In the genomic region with DNA sequence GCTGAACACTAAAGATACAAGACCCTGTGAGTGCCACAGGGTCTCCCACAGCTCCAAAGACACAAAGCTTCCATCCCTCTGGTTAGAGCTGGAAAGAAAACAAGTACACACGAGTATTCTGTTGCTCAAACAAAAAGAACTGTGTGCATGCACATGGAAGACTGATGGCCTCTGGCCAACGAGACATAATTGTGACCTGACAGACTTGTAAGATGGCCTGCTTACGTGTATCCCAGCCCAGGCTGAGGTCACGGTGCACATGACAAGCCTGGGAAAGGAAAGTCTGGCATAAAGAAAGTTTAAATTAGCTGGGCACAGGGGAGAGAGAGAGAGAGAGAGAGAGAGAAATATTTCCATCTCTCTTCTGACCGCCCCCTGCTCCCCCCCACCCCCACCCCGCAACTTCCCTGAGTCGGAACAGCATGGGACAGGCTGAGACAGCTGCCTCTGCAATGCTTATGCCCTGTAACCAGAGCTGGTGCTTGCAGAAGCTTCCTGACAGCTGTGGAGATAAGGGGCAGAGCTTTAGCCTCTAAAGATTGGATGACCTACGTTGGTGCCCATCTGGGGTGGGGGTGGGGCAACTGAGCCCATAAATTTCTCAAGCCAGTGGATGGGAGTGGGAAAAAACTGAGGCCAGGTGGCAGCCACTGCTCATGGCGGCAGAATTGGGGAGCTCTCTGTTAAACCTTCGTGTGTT, we compare ENCODE assay signal across 10 mouse cellular contexts. TPM values are rescaled to one million over a fixed set of nuclear protein-coding genes. Genes with fewer than 3 reads are reported as not detected.
DNase-seq lines count a peak whose midpoint lies in the region; ATAC-seq lines count a peak whose summit lies in the region.
"Had no signal": no experiment of that assay in that cellular context is flagged by ENCODE, and none has a peak within 500 bp of the region (broad histone marks: within the 10 kb centered on the region; RNA-seq: fewer than 3 reads in every experiment).

No protein-coding gene starts in this region.

- H3K27ac ChIP-seq in forebrain, embryonic 10.5 days, result peak overlapping the region; percentile 17; the same call in 1 of the 2 replicates
- no peak overlapping the region for H3K27ac ChIP-seq in forebrain, embryonic 15.5 days (replicated peaks)
- H3K27ac ChIP-seq in lung, embryonic 15.5 days, result peak overlapping the region; percentile 53
- H3K27ac ChIP-seq in heart, embryonic 13.5 days (replicated peaks), result peak overlapping the region; percentile 86
- no peak overlapping the region for H3K27ac ChIP-seq in neural tube, embryonic 13.5 days (replicated peaks)
- no peak overlapping the region for H3K27ac ChIP-seq in forebrain, embryonic 13.5 days

- no peak overlapping the region for H3K4me2 ChIP-seq in forebrain, embryonic 15.5 days (replicated peaks)
- peak overlapping the region; percentile 16; the same call in 1 of the 2 replicates for H3K4me2 ChIP-seq in lung, embryonic 15.5 days
- H3K4me2 ChIP-seq in heart, embryonic 13.5 days, result peak overlapping the region; percentile 41
- H3K4me2 ChIP-seq in neural tube, embryonic 13.5 days, result no peak overlapping the region
- H3K4me2 ChIP-seq in forebrain, embryonic 13.5 days, result no peak overlapping the region

- H3K27me3 ChIP-seq in forebrain, embryonic 10.5 days (ENCODE audit: poor library complexity, severe bottlenecking), result no peaks in the 10 kb centered on the region
- H3K27me3 ChIP-seq in forebrain, embryonic 15.5 days, result no peaks in the 10 kb centered on the region
- no peaks in the 10 kb centered on the region for H3K27me3 ChIP-seq in lung, embryonic 15.5 days
- no peaks in the 10 kb centered on the region for H3K27me3 ChIP-seq in heart, embryonic 13.5 days (replicated peaks)
- no peaks in the 10 kb centered on the region for H3K27me3 ChIP-seq in neural tube, embryonic 13.5 days
- H3K27me3 ChIP-seq in forebrain, embryonic 13.5 days, result no peaks in the 10 kb centered on the region

- H3K4me1 ChIP-seq in forebrain, embryonic 10.5 days, result peaks cover 10% of the 10 kb centered on the region
- H3K4me1 ChIP-seq in forebrain, embryonic 15.5 days, result peaks cover 6% of the 10 kb centered on the region
- peaks cover 18% of the 10 kb centered on the region for H3K4me1 ChIP-seq in lung, embryonic 15.5 days
- H3K4me1 ChIP-seq in heart, embryonic 13.5 days, result peaks cover 30% of the 10 kb centered on the region
- H3K4me1 ChIP-seq in neural tube, embryonic 13.5 days (replicated peaks), result peaks cover 20% of the 10 kb centered on the region
- H3K4me1 ChIP-seq in forebrain, embryonic 13.5 days, result peaks cover 8% of the 10 kb centered on the region; the same call in 1 of the 2 replicates

- no peaks in the 10 kb centered on the region for H3K9me3 ChIP-seq in forebrain, embryonic 10.5 days
- no peaks in the 10 kb centered on the region for H3K9me3 ChIP-seq in forebrain, embryonic 15.5 days
- no peaks in the 10 kb centered on the region for H3K9me3 ChIP-seq in lung, embryonic 15.5 days
- no peaks in the 10 kb centered on the region for H3K9me3 ChIP-seq in heart, embryonic 13.5 days
- H3K9me3 ChIP-seq in neural tube, embryonic 13.5 days, result no peaks in the 10 kb centered on the region
- H3K9me3 ChIP-seq in forebrain, embryonic 13.5 days (replicated peaks), result no peaks in the 10 kb centered on the region

- H3K4me3 ChIP-seq in forebrain, embryonic 10.5 days, result no peak overlapping the region
- no peak overlapping the region for H3K4me3 ChIP-seq in forebrain, embryonic 15.5 days
- no peak overlapping the region for H3K4me3 ChIP-seq in lung, embryonic 15.5 days
- no peak overlapping the region for H3K4me3 ChIP-seq in heart, embryonic 13.5 days
- no peak overlapping the region for H3K4me3 ChIP-seq in neural tube, embryonic 13.5 days
- H3K4me3 ChIP-seq in forebrain, embryonic 13.5 days, result no peak overlapping the region

- DNase-seq in forebrain, embryonic 10.5 days (ENCODE audit: extremely low spot score, low spot score), result no peak
- DNase-seq in lung, adult 18-20 months, result no peak
- DNase-seq in urinary bladder, postnatal 10 days (ENCODE audit: low spot score), result no peak
- DNase-seq: cerebellum, adult 2 months; layer of hippocampus, postnatal 36 days had no signal

- H3K36me3 ChIP-seq in forebrain, embryonic 10.5 days (replicated peaks), result no peaks in the 10 kb centered on the region
- no peaks in the 10 kb centered on the region for H3K36me3 ChIP-seq in forebrain, embryonic 15.5 days
- no peaks in the 10 kb centered on the region for H3K36me3 ChIP-seq in lung, embryonic 15.5 days
- no peaks in the 10 kb centered on the region for H3K36me3 ChIP-seq in heart, embryonic 13.5 days
- H3K36me3 ChIP-seq in neural tube, embryonic 13.5 days, result no peaks in the 10 kb centered on the region
- no peaks in the 10 kb centered on the region for H3K36me3 ChIP-seq in forebrain, embryonic 13.5 days (ENCODE audit: poor library complexity, severe bottlenecking)

- WGBS in forebrain, embryonic 10.5 days, result 56% methylated on average over 10 of the region's 10 CpGs
- WGBS in forebrain, embryonic 15.5 days, result 37% methylated on average over 10 of the region's 10 CpGs
- WGBS in lung, embryonic 15.5 days, result 8% methylated on average over 10 of the region's 10 CpGs
- 7% methylated on average over 10 of the region's 10 CpGs for WGBS in heart, embryonic 13.5 days
- WGBS in neural tube, embryonic 13.5 days, result 22% methylated on average over 10 of the region's 10 CpGs
- WGBS in forebrain, embryonic 13.5 days, result 44% methylated on average over 10 of the region's 10 CpGs

- H3K9ac ChIP-seq in forebrain, embryonic 15.5 days (replicated peaks), result no peak overlapping the region
- no peak overlapping the region for H3K9ac ChIP-seq in lung, embryonic 15.5 days
- H3K9ac ChIP-seq in heart, embryonic 13.5 days, result peak overlapping the region; percentile 37
- H3K9ac ChIP-seq in neural tube, embryonic 13.5 days, result no peak overlapping the region
- H3K9ac ChIP-seq in forebrain, embryonic 13.5 days, result no peak overlapping the region

- ATAC-seq in forebrain, embryonic 15.5 days (replicated peaks), result no peak
- ATAC-seq in lung, embryonic 15.5 days (ENCODE audit: borderline replicate concordance, extremely low read depth, low FRiP score, low TSS enrichment), result peak; percentile 91; the same call in 1 of the 2 replicates
- ATAC-seq in heart, embryonic 13.5 days (ENCODE audit: extremely low read depth, insufficient number of reproducible peaks, low FRiP score, low TSS enrichment), result peak; percentile 81
- ATAC-seq in neural tube, embryonic 13.5 days (ENCODE audit: low read depth), result peak; percentile 53; the same call in 1 of the 2 replicates
- ATAC-seq in forebrain, embryonic 13.5 days, result no peak

RNA-seq across cellular contexts. Expression of a gene that starts 46.4 kb away (rescaled TPM):
- not detected in 2 replicates for polyA plus RNA-seq in forebrain, embryonic 10.5 days (2016; fragmentation: Nextera tagmentation; extraction: Ambion mirVana)
- polyA plus RNA-seq in forebrain, embryonic 15.5 days (2015; fragmentation: Nextera tagmentation; extraction: Ambion mirVana), result not detected in 2 replicates
- polyA plus RNA-seq in lung, embryonic 15.5 days (2015; fragmentation: Nextera tagmentation; extraction: Ambion mirVana), result not detected in 2 replicates
- not detected in 2 replicates for polyA plus RNA-seq in heart, embryonic 13.5 days (2015; fragmentation: Nextera tagmentation; extraction: Ambion mirVana)
- not detected in 2 replicates for polyA plus RNA-seq in neural tube, embryonic 13.5 days (2015; fragmentation: Nextera tagmentation; extraction: Ambion mirVana)
- not detected in 2 replicates for polyA plus RNA-seq in forebrain, embryonic 13.5 days (2015; fragmentation: Nextera tagmentation; extraction: Ambion mirVana)
- polyA plus RNA-seq: cerebellum, adult 2 months had no signal

Comparison
In these comparisons a context has a peak if more than half of its experiments do, and no peak if none do; other contexts are left out.
1. H3K27ac ChIP-seq: peak in forebrain, embryonic 10.5 days (single experiment), lung, embryonic 15.5 days (single experiment) and heart, embryonic 13.5 days (single experiment); none in forebrain, embryonic 15.5 days (single experiment), neural tube, embryonic 13.5 days (single experiment) and forebrain, embryonic 13.5 days (single experiment).
2. ATAC-seq: peak in lung, embryonic 15.5 days (single experiment), heart, embryonic 13.5 days (single experiment) and neural tube, embryonic 13.5 days (single experiment); none in forebrain, embryonic 15.5 days (single experiment) and forebrain, embryonic 13.5 days (single experiment).
3. H3K4me2 ChIP-seq: peak in lung, embryonic 15.5 days (single experiment) and heart, embryonic 13.5 days (single experiment); none in forebrain, embryonic 15.5 days (single experiment), neural tube, embryonic 13.5 days (single experiment) and forebrain, embryonic 13.5 days (single experiment).